Mouse (Mus musculus): Measurements from ENCODE around the gene Lpar2.

The Lpar2 gene

GRCm38 (mm10) chr8:69867696-69868326 lies 45.6 kb downstream of the Lpar2 start:
- DNase-seq (ENCODE audit: low read depth, low spot score): no peak

GRCm38 (mm10) chr8:69870003-69870765 lies 48.0 kb downstream of the Lpar2 start:
- DNase-seq (ENCODE audit: low read depth, low spot score): no peak

GRCm38 (mm10) chr8:69870907-69871306 lies 48.7 kb downstream of the Lpar2 start:
- no peak for DNase-seq (ENCODE audit: low read depth, low spot score)

GRCm38 (mm10) chr8:69874155-69874554 lies 51.9 kb downstream of the Lpar2 start:
- peak; percentile 45 for DNase-seq (ENCODE audit: low read depth, low spot score)

GRCm38 (mm10) chr8:69874654-69875053 lies 52.4 kb downstream of the Lpar2 start:
- no peak for DNase-seq (ENCODE audit: low read depth, low spot score)

- DNase-seq (ENCODE audit: low read depth, low spot score): no peak
Measured at GRCm38 (mm10) chr8:69876097-69876496, 53.9 kb downstream of the Lpar2 start.

GRCm38 (mm10) chr8:69876967-69877366 lies 54.7 kb downstream of the Lpar2 start:
- DNase-seq (ENCODE audit: low read depth, low spot score): no peak

- no peak for DNase-seq (ENCODE audit: low read depth, low spot score)
Measured at GRCm38 (mm10) chr8:69877396-69877795, 55.2 kb downstream of the Lpar2 start.

GRCm38 (mm10) chr8:69877992-69878391 lies 55.8 kb downstream of the Lpar2 start:
- no peak for DNase-seq (ENCODE audit: low read depth, low spot score)

- DNase-seq (ENCODE audit: low read depth, low spot score): no peak
Measured at GRCm38 (mm10) chr8:69879678-69880077, 57.4 kb downstream of the Lpar2 start.
